Mouse (Mus musculus): ENCODE results near the gene Serpind1. TPM values are rescaled to one million over a fixed set of nuclear protein-coding genes. Genes with fewer than 3 reads are reported as not detected.

The Serpind1 gene
- polyA plus RNA-seq, 1 experiment from 2014 or later: 1.9 TPM

DNA sequence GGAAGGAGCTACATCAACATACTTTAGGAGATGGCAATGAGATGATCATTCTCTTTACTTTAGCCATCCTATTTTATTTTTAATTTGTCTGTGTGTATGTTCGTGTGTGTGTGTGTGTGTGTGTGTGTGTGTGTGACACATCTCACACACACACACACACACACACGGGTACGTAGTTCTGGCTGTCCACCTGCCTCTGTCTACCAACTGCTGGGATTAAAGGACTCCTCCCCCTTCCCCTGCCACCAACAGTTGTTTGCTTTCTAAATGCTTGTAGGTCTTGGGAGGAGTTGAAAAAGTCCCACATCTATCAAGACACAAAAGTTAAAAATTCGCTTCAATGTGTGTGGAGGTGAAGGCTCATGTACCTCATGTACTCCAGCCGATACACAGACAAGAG is 6.4 kb upstream of the Serpind1 start:
- H3K4me1 ChIP-seq: no peaks in the 10 kb centered on the region
- H3K4me3 ChIP-seq (replicated peaks): no peak overlapping the region
- no peak overlapping the region for H3K4me2 ChIP-seq
- WGBS: 93% methylated on average over 5 of the region's 5 CpGs
- ATAC-seq (ENCODE audit: low FRiP score): no peak
- H3K27ac ChIP-seq (replicated peaks): no peak overlapping the region
- H3K27me3 ChIP-seq (replicated peaks): no peaks in the 10 kb centered on the region
- no peaks in the 10 kb centered on the region for H3K9me3 ChIP-seq (replicated peaks)
- H3K36me3 ChIP-seq: peaks cover 67% of the 10 kb centered on the region
- no peak overlapping the region for H3K9ac ChIP-seq (replicated peaks)

DNA sequence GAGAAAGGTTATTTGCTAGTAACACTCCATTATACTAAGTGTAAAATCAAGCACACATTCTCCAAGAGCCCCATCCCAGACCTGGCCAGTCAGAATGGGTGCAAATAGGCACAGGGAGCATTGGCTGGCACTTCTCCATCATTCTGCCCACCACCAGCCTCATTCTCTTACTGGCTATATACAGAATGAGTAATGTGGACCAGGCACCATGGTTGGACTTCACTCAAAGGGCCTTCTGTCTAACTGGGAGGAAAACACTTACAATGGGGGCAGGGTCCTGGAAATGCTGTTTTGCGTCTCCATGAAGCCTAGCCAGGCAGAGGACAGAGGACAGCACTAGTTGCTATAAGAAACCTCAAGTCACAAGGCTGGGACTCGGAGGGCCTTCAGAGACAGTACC is 5.1 kb upstream of the Serpind1 start:
- no peaks in the 10 kb centered on the region for H3K4me1 ChIP-seq
- H3K9me3 ChIP-seq (replicated peaks): no peaks in the 10 kb centered on the region
- no peak overlapping the region for H3K27ac ChIP-seq (replicated peaks)
- H3K9ac ChIP-seq (replicated peaks): no peak overlapping the region
- no peak overlapping the region for H3K4me3 ChIP-seq (replicated peaks)
- H3K27me3 ChIP-seq (replicated peaks): no peaks in the 10 kb centered on the region
- H3K36me3 ChIP-seq: peaks cover 66% of the 10 kb centered on the region
- WGBS: 84% methylated on average over 2 of the region's 2 CpGs
- no peak overlapping the region for H3K4me2 ChIP-seq
- no peak for ATAC-seq (ENCODE audit: low FRiP score)

DNA sequence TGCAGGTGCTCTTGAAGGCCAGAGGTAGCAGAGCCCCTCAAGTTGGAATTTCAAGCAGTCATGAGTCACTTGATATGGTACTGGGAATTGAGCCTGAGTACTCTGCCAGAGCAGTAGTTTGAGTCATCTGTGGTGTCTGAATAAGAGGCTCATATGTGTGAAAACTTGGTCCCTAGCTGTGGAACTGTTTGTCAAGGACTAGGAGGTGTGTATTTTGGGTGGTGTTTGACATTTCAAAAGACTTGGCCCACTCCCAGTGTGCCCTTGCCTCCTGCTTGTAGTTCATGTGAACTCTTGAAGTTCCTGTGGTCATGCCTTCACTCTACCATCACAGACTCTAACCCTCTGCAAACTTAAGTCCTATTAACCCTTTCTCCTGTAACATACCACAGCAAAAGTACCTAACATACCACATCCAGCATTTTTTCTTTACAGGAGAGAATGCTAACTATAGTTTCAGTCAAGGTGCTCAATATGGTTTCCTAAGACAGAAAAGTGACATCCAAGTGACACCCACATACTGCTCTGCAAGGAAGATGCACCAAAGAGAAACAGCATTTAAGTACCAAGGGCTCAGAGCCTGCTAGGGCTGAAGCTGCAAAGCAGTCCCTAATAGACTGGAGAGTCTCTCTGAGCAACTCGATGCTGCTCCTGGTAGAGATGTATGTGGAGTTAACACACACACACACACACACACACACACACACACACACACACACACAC is 1.2 kb upstream of the Serpind1 start:
- no peak for ATAC-seq (ENCODE audit: low FRiP score)
- 100% methylated on average over 1 of the region's 1 CpGs for WGBS
- Histone ChIP-seq H3K27me3 (replicated peaks) (no peaks in the 10 kb centered on the region), H3K4me2 (no peak overlapping the region), H3K4me1 (no peaks in the 10 kb centered on the region), H3K27ac (replicated peaks) (no peak overlapping the region), H3K9me3 (replicated peaks) (no peaks in the 10 kb centered on the region), H3K36me3 (peaks cover 38% of the 10 kb centered on the region), H3K9ac (replicated peaks) (no peak overlapping the region), H3K4me3 (replicated peaks) (no peak overlapping the region)

DNA sequence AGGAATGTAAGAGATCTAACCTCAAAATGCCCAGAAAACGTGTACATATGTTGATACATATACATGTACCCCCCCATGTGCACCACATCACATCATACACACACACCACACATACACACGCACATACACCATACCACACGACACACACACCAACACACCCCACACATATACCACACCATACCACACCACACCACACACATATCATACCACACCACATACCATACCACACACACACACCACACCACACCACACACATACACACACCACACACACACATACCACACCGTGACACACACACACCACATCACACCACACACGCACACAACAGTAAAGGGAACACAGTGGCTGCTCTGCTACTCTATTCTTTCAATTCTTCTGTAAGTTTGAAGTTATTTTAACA is 684 bp downstream of the Serpind1 start:
- no peaks in the 10 kb centered on the region for H3K4me1 ChIP-seq

DNA sequence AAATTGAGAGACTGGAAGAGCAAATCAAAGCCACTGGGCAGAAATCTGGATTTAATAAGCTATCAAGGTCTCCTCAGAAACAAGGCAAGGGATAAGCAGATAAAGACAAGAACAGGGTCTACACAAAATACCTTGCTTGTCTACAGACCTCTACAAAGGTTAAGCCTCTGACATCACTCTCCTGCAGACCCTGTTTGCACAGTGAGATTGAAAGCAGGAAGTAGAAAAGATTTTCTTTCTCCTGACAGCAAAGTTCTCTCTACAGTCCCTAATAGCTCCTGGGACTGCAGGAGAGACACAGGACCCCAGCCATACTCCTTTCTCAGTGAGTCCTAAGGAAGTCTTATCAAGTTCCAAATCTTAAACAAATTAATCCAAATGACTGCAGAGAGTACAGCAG is 3.4 kb downstream of the Serpind1 start:
- Histone ChIP-seq H3K36me3 (peaks cover 47% of the 10 kb centered on the region), H3K9ac (replicated peaks) (no peak overlapping the region), H3K27ac (replicated peaks) (no peak overlapping the region), H3K4me1 (no peaks in the 10 kb centered on the region), H3K4me3 (replicated peaks) (no peak overlapping the region), H3K27me3 (replicated peaks) (no peaks in the 10 kb centered on the region), H3K4me2 (no peak overlapping the region), H3K9me3 (replicated peaks) (no peaks in the 10 kb centered on the region)
- ATAC-seq (ENCODE audit: low FRiP score): no peak

More for the DNA sequence above, 684 bp downstream of the Serpind1 start:
- no peaks in the 10 kb centered on the region for H3K9me3 ChIP-seq (replicated peaks)
- no peak overlapping the region for H3K4me3 ChIP-seq (replicated peaks)
- H3K36me3 ChIP-seq: peaks cover 35% of the 10 kb centered on the region
- no peak for ATAC-seq (ENCODE audit: low FRiP score)
- H3K27ac ChIP-seq (replicated peaks): no peak overlapping the region
- no peaks in the 10 kb centered on the region for H3K27me3 ChIP-seq (replicated peaks)
- 92% methylated on average over 5 of the region's 5 CpGs for WGBS
- H3K9ac ChIP-seq (replicated peaks): no peak overlapping the region
- H3K4me2 ChIP-seq: no peak overlapping the region

DNA sequence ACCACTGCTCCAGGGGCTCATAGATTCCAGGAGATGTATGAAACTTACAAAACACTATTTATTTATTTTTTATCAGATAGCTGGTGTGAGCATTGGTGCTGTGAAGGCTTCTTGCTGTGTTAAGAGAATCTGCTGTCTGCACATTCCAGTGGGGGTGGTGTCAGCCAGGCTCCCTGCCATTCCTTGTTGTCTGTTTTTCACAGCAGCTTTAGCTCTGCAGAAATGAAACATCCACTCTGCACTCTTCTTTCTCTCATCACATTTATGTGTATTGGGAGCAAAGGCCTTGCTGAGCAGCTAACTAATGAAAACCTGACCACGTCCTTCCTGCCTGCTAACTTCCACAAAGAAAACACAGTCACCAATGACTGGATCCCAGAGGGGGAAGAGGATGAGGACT is 4.9 kb downstream of the Serpind1 start:
- no peak for ATAC-seq (ENCODE audit: low FRiP score)
- no peaks in the 10 kb centered on the region for H3K9me3 ChIP-seq (replicated peaks)
- H3K27me3 ChIP-seq (replicated peaks): no peaks in the 10 kb centered on the region
- 77% methylated on average over 1 of the region's 1 CpGs for WGBS
- no peaks in the 10 kb centered on the region for H3K4me1 ChIP-seq
- H3K36me3 ChIP-seq: peaks cover 50% of the 10 kb centered on the region
- H3K27ac ChIP-seq (replicated peaks): no peak overlapping the region
- H3K4me3 ChIP-seq (replicated peaks): no peak overlapping the region
- no peak overlapping the region for H3K9ac ChIP-seq (replicated peaks)
- no peak overlapping the region for H3K4me2 ChIP-seq

DNA sequence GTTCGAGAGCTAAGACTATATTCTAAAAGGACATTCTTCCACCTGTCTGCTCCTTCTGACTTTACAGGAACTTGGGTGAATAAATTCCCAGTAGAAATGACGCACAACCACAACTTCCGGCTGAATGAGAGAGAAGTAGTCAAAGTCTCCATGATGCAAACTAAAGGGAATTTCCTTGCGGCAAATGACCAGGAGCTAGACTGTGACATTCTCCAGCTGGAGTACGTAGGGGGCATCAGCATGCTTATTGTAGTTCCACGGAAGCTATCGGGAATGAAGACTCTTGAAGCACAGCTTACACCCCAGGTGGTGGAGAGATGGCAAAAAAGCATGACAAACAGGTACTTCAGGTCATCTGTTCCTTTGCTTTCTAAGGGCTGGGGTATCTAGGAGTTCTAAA is 8.5 kb downstream of the Serpind1 start:
- H3K27ac ChIP-seq (replicated peaks): no peak overlapping the region
- H3K4me1 ChIP-seq: no peaks in the 10 kb centered on the region
- H3K36me3 ChIP-seq: peaks cover 62% of the 10 kb centered on the region
- no peak for ATAC-seq (ENCODE audit: low FRiP score)
- H3K4me3 ChIP-seq (replicated peaks): no peak overlapping the region
- no peak overlapping the region for H3K9ac ChIP-seq (replicated peaks)
- no peak overlapping the region for H3K4me2 ChIP-seq
- H3K27me3 ChIP-seq (replicated peaks): no peaks in the 10 kb centered on the region
- WGBS: 91% methylated on average over 7 of the region's 7 CpGs
- H3K9me3 ChIP-seq (replicated peaks): no peaks in the 10 kb centered on the region

DNA sequence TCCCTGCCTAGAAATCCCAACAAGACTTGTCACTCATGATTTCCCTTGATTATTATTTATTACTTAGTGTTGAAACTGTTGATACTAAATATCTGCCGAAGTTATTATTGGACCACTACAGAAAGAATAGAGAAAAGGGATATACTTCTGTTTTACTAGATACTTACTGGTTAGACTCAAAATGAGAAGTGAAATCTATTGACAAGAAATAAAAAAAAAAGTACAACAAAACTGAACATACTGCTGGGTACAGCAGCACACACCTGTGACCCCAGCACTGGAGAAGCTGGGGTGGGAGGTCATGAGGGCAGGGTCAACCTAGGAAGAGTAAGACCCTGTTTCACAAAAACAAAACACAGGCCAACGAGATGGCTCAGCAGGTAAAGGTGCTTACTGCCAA is 9.5 kb downstream of the Serpind1 start:
- Histone ChIP-seq H3K4me2 (no peak overlapping the region), H3K4me1 (no peaks in the 10 kb centered on the region), H3K9me3 (replicated peaks) (no peaks in the 10 kb centered on the region), H3K27me3 (replicated peaks) (no peaks in the 10 kb centered on the region), H3K9ac (replicated peaks) (no peak overlapping the region), H3K4me3 (replicated peaks) (no peak overlapping the region), H3K36me3 (peaks cover 62% of the 10 kb centered on the region), H3K27ac (replicated peaks) (no peak overlapping the region)
- WGBS: 85% methylated on average over 2 of the region's 2 CpGs
- no peak for ATAC-seq (ENCODE audit: low FRiP score)

DNA sequence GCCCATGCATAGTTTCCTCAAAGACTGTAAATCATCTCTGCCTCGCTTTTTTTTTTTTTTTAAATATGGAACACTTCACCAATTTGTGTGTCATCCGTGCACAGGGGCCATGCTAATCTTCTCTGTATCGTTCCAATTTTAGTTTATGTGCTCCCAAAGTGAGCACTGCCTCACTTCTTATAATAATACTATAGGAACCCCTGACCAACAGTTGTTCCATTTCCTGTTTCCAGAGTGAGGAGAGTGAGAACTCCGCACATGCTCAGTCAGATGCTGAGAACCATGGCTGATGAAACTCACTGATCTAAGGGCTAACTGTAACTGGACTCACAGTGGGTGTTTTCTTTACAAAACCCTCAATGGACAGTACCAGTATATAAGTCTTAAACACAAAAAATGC is 10.7 kb downstream of the Serpind1 start:
- WGBS: 97% methylated on average over 4 of the region's 4 CpGs
- peaks cover 59% of the 10 kb centered on the region for H3K36me3 ChIP-seq

DNA sequence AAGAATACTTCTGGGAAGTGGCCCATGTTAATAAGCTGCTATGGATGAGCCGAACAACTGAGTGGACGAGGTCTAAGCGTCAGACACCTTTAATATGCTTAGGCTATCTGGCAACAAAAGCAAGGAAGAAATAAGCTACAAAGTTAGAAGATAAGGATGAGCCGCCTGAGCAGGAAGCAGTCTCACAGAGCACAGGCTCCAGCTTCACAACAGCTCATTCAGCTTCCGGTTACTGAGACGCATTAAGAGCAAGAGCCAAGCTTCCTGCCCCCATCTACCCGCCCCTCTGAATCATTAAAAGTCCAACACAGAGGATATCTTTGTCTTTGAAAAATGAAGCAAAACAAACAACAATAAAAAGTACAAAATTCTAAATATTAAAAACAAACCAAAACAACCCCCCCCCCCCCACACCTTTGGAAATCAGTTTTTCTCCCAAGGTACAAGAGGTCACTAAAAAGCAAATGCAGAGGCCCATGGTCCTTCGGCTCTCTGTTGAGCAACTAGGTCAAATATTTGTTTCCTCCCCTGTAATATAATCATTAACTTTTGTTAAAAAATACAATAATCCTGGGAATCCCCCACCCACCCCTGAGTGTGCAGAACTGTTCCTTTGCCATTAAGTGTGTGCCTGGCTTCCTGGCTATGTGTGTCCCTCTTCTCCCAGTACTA is 14.1 kb downstream of the Serpind1 start:
- ATAC-seq (ENCODE audit: low FRiP score): no peak
- peaks cover 60% of the 10 kb centered on the region for H3K36me3 ChIP-seq
- WGBS: 88% methylated on average over 8 of the region's 8 CpGs

More for the DNA sequence above, 10.7 kb downstream of the Serpind1 start:
- Histone ChIP-seq H3K9me3 (replicated peaks) (no peaks in the 10 kb centered on the region), H3K4me3 (replicated peaks) (no peak overlapping the region), H3K4me2 (no peak overlapping the region), H3K27ac (replicated peaks) (no peak overlapping the region), H3K9ac (replicated peaks) (no peak overlapping the region), H3K4me1 (no peaks in the 10 kb centered on the region), H3K27me3 (replicated peaks) (no peaks in the 10 kb centered on the region)
- ATAC-seq (ENCODE audit: low FRiP score): no peak

DNA sequence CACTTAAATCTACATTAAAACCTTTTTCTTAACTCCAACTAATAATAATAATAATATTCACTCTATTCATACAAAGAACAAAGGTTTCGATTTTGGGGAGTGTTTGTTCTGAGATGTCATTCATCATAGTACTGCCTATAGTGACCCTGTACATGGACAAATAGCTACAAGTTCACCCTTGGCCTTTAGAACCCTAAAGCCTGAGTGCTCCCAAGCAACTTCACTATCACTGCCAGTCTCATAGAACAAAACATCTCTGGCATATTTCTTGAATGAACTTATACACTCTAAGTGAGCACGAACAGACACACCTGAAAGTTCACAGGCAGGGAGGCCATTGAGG is 14.6 kb downstream of the Serpind1 start:
- 86% methylated on average over 2 of the region's 2 CpGs for WGBS
- no peaks in the 10 kb centered on the region for H3K4me1 ChIP-seq

More for the DNA sequence above, 14.1 kb downstream of the Serpind1 start:
- no peaks in the 10 kb centered on the region for H3K9me3 ChIP-seq (replicated peaks)
- no peaks in the 10 kb centered on the region for H3K4me1 ChIP-seq
- H3K27ac ChIP-seq (replicated peaks): no peak overlapping the region
- H3K27me3 ChIP-seq (replicated peaks): no peaks in the 10 kb centered on the region
- H3K4me2 ChIP-seq: no peak overlapping the region
- no peak overlapping the region for H3K9ac ChIP-seq (replicated peaks)
- no peak overlapping the region for H3K4me3 ChIP-seq (replicated peaks)

DNA sequence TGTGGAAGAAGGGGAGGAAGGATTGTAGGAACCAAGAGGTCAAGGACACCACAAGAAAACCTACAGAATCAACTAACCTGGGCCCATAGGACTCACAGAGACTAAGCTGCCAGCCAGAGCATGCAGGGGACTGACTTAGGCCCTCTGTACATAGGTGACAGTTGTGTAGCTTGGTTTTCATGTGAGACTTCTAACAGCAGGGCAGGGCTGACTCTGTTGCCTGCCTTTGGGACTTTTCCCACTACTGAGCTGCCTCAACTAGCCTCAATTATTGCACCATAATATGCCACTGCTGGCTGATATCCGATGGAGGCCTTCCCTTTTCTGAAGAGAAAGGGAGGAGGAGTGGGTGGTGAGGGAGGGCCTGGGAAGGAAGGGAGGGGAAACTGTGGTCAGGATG is 15.6 kb downstream of the Serpind1 start:
- H3K27ac ChIP-seq (replicated peaks): no peak overlapping the region
- WGBS: 83% methylated on average over 1 of the region's 1 CpGs
- no peaks in the 10 kb centered on the region for H3K9me3 ChIP-seq (replicated peaks)
- H3K4me2 ChIP-seq: no peak overlapping the region
- no peak overlapping the region for H3K4me3 ChIP-seq (replicated peaks)
- H3K27me3 ChIP-seq (replicated peaks): no peaks in the 10 kb centered on the region
- peaks cover 73% of the 10 kb centered on the region for H3K36me3 ChIP-seq
- no peak for ATAC-seq (ENCODE audit: low FRiP score)
- no peak overlapping the region for H3K9ac ChIP-seq (replicated peaks)
- no peaks in the 10 kb centered on the region for H3K4me1 ChIP-seq

More for the DNA sequence above, 14.6 kb downstream of the Serpind1 start:
- Histone ChIP-seq H3K9me3 (replicated peaks) (no peaks in the 10 kb centered on the region), H3K4me3 (replicated peaks) (no peak overlapping the region), H3K36me3 (peaks cover 64% of the 10 kb centered on the region), H3K27ac (replicated peaks) (no peak overlapping the region), H3K27me3 (replicated peaks) (no peaks in the 10 kb centered on the region), H3K9ac (replicated peaks) (no peak overlapping the region), H3K4me2 (no peak overlapping the region)
- no peak for ATAC-seq (ENCODE audit: low FRiP score)

Measured in neural tube, embryonic 15.5 days (tissue).